Mouse (Mus musculus) MEL-GATA-1-ER (cell line): ENCODE measurements around the gene Serpina3j.
"Not testable (repeated sequence)": the region's sequence is repeated elsewhere in the genome, so short reads cannot be mapped to it uniquely, and the experiment has no call there.

ENCODE experiments used
- DNase-seq: peaks from one replicate; pipeline ENCODE4 v3.0.0-alpha.2; 2012; ENCODE audit warnings: low read depth; ENCODE audit errors: extremely low read depth

Gene Serpina3j

DNA sequence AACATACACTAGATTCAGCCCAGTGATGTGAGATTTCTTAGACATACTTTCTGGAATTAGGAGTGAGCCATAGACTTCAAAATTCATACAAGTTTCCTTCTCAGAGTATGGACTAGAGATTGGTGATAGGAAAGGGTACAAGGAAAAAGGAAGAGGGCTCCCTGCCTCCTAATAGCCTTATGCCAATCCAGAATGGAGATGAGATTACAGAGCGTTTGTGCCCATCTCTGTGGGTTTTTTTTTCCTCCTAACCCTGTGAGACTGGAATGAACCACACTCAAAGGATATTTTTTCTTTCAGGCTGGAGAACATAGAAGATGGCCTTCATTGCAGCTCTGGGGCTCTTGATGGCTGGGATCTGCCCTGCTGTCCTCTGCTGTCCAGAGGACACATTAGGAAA, at the start of gene Serpina3j:
Gene Serpina3j (plus strand): TSS at position 301 of the 400 bp plus-strand sequence.
- no peak for DNase-seq

DNA sequence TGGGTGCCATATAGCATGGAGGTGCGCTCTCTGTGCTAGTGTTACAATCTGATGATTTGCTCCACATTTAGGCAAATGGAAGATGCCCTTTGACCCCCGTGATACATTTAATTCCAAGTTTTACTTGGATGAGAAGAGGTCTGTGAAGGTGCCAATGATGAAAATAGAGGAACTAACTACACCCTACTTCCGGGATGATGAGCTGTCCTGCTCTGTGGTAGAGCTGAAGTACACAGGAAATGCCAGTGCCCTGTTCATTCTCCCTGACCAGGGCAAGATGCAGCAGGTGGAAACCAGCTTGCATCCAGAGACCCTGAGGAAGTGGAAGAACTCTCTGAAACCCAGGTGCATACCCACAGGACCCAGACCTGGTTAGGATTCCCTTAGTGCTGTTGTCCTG, 48.0 kb upstream of the Serpina3j start:
- no peak for DNase-seq

DNA sequence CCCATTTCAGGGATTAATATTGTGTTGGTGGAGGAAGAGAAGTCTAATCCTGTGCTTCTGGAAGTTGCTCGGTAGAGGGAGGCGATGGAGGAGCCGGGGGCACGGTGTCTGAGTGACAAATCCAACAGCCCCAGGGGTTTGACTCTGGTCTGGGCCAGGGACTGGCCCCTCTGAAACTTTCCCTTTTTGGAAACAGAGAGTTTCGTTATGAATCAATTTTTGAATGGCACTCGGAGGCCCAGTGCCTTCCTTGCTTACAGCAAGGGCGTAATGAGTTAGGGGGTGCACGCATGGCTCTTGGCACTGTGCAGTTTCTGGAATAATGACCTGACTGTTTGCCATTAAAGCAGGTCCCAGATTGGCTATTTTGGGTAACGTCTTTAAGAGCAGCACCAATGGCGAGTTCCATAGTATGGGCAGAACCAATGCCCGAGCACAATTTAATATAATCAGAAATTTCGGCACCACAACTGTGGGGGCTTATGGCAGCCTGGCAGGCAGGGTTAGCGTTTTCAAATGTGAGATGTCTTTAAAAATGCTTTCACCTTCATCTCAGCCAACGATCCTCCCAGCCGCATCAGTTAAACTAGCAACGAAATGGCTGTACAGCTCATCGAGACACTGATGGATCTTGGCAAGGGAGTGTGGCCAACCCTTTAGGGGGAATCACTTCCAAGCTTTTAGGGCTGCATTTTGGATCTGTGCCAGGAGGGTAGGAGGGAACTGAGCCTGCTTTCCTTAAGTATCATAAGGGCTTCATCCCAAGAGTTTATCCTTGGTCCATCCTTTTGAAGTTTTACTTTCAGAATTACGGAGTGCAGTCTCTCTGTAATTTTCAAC, 35.9 kb upstream of the Serpina3j start:
- no peak for DNase-seq

DNA sequence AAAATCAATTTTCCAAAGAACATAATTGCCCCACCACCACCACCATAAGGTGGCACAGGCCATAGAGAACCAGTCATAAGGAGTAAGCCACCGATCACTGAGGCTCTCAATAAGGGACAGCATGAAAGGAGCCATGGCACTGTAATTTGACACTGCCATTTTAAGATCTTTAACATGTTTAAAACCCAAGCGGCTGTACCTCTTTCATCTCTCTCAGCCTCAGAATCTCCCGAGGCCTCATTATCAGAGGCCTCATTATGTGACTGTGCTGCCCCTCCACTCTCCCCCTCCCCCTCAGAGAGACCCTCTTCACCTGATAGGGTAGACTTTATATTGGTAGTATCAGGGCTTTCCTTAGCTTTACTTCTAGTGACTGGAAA, 35.3 kb upstream of the Serpina3j start:
- DNase-seq: no peak

DNA sequence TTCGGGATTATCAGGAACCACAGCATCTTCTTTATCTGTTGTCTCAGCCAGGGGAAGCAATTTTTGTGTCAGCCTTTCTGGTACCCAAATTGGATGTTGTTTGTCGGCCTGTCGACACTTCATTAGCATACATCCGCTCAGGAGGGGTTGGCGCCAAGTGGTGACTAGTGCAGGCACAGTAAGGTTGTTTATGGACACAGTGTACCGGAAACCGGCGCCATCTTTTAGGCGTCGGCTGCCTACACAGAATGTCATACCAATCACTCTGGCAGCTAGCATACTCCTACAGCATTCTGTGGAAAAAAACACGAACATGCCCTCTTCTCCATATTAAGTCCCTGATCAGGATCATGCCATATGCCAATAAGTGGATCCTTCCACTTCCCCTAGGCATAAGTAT, 31.0 kb upstream of the Serpina3j start:
- no peak for DNase-seq

DNA sequence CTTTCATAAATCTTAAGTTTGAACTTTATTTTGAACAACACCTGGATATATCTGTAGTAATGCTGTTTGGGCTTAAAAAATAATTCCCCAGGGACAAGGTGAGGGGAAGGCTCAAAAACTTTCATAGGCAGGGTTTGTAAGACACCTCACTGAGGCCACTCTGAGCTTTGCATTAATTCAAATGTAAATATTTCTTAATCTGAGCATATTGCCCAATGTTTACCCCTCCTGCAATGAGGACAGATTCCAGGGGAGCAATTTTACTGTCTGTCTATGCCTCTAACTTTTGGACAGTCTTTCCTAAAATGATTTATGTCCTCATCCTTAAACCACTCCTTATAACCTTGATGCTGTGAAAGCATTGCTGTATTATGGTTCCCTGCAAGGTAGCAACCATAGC, 26.0 kb upstream of the Serpina3j start:
- no peak for DNase-seq

DNA sequence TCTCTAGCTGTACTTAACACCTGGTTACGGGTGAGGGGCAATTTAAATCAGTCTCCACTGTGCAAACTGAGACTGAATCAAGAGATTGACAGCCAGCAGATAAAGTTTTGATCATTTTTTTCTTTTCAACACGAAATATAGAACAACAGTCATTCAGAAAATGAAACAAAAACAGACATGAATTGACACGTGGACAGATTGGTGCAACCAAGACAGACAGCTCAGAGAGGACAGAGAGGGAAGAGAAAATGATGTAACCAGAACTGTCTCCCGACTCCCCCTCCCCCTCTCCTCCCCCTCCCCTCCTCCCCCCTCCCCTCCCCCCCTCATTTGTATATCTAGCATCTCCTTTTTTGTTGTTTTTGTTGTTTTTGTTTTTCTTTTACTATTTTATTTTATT, 24.5 kb upstream of the Serpina3j start:
- DNase-seq: no peak

DNA sequence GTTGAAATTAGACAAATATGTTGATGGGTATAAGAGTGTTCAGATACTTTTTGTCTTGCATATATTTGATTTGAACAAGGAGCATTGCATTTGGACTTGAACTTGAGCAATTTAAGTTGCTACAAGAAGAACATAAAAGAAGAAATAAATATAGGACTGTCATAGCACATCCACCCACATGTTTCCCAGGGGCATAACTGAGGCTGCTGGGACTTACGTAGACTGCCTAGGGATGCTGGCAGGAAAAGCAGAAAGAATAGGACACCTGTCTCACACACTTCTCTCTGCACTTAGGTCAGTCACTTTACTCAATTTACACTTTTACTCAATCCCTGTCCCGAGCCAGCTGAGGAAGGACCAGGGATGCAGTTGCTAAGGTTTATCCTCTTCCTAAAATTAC, 20.4 kb upstream of the Serpina3j start:
- no peak for DNase-seq

DNA sequence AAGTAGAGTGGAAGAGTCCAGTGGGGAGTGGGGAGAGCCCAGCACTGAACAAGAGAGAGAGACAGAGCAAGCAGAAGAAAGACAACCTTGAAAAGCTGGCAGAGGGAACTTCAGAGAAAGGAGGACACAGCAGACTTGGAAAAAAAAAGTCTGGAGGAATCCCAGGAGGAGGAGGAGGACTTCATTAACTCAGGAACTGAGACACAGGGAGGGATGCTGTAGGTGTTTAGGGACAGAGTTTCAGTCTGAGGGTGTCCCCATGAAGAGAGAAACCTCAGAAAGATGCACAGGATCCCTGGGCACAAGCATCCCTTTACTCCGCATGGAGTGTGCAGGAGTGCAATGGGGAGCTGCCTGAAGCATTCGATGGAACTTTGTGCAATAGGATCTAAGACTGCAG, 16.3 kb upstream of the Serpina3j start:
- DNase-seq: no peak

DNA sequence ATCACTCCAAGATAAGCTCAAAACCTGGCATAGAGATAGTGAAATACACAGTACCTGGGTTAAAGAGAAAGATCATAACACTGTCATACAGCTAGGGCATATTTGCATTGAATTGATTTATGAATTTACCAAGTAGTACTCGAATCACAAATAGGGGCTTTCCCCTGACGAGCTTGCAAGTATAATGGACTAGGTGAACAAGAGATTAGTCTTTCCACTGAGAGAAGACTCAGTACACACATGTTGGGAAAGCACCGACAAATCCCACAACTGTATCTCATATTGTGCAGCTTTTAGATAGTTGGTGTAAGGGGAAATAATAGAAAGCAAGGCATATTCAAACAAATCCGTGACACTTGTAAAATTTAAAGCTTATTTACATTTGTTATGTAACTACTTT, 8.4 kb upstream of the Serpina3j start:
- no peak for DNase-seq

DNA sequence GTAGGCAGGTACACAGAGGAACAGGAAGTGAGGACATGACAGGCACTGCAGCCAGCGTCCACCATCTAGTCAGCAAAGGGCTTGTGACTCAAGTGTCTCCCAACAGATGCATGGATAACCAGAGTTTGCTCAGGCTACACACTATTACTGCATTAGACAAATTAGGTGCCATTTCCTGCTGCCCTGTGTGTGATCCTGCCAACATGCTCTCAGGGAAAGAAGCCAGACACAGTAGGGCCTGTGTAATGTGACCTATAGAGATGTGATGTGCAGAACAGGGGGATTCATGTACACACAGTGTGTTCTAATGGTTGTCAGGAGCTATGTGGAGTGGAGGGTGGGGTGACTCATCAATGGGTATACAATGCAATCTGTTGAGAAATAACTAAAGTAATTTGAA, 8.1 kb downstream of the Serpina3j start:
- DNase-seq: no peak

DNA sequence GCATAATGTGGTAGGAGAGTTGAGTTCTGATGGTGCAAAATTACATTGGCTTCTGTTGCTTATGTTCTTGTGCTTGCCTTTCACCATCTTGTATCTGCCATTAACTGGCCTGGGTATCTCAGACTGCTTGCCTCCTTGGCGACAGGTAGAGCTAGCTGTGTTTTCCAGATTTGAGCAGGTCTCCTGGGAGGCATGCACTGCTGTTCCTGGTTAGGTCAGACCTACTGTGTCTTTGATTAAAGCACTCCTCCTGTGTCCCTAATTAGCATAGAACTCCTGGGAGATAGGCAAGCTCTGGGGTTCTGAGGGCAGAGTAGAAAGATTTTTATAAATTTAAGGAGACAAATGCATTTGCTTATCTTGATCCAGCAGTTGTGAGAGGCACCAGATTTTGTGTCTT, 17.3 kb downstream of the Serpina3j start:
- DNase-seq: no peak

DNA sequence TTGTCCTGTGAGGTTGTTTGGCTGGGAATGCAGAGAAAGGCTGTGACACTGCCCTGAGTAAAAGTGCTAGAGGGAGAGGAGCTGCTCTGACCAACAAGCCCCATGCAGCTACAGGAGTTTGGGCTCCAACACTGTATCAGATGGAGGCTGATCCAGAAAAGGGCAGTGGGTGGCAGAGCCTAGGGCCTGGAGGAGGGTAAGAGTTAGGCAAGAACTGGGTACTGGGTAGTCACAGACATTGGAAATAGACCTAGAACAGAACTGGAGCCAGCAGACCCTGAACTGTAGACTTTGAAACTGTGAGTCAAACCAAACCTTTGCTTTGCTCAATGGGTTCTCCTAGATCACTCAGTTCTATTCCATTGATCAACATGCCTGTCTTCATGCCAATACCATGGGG, 22.5 kb downstream of the Serpina3j start:
- not testable (repeated sequence) for DNase-seq

DNA sequence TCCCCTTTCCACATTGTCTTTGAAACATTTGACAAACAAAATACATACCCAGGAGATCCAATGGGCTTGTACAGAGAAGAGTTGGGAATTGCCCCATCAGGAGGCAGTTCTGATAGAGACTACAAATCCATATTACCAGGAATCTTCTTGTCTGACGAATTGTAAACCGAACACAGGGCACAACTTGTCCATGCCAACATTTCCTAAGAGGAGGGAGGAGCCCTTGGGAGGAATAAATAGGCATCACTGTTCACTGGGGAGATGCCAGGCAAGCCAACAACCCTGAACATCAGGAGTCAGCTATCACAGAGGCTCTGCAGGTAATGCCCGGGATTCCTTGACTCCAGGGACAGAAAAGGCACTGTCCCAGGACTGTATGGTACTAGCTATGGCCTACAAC, 23.9 kb downstream of the Serpina3j start, which contains the start of the genes Serpina3k and Serpina3m:
Gene Serpina3k (plus strand): TSS at position 261 of the 400 bp plus-strand sequence.
Gene Serpina3m (plus strand): TSS at position 261 of the 400 bp plus-strand sequence.
- not testable (repeated sequence) for DNase-seq

DNA sequence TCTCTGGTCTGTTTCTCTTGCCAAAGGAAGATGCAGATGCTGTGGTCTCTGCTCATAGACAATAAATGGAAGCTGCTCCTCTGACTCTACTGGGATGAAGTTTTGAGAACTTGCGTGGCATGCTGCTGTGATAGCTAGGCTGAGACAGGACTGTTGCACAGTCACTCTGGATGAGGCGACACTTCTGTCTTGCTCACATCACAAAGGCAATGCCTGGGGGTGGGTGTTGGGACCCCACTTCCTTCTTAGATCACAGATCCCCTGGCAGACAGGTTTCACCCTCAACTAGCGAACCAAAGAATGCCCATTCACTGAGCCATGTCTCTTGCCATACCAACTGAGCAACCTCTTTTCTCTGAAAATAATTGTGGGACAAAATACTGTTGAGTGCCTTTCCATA, 24.4 kb downstream of the Serpina3j start:
- DNase-seq: no peak

DNA sequence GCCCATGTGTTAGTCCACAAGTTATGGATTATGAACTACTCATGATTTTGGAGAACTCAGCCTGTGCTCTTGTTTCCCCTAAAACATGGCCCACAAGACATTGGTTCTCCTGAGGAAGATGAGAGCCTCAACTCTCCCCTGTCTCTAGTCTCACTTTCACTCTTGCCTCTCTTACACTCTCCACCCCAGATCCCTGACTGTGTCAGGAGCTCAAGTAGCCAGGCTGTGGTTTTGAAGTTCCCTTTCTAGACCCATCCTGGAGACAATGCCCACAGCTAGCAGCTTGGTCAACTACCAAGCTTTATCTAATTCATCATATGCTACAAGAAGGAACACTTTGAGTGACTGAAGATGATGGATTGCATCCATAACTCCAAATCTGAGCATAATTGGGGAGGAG, 28.1 kb downstream of the Serpina3j start:
- not testable (repeated sequence) for DNase-seq

DNA sequence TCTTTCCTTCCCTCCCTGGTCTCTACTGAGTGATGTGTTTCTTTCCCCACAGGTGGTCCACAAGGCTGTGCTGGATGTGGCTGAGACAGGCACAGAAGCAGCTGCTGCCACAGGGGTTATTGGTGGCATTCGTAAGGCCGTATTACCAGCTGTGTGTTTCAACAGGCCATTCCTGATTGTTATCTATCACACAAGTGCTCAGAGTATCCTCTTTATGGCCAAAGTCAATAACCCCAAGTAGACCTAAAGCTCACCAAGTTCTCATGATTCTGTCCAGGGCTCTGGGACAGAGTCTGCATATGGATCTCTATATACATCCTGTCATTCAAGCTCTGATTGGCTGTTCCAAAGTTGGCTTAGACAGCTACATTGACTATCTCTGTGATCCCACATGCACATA, 30.8 kb downstream of the Serpina3j start:
- no peak for DNase-seq

DNA sequence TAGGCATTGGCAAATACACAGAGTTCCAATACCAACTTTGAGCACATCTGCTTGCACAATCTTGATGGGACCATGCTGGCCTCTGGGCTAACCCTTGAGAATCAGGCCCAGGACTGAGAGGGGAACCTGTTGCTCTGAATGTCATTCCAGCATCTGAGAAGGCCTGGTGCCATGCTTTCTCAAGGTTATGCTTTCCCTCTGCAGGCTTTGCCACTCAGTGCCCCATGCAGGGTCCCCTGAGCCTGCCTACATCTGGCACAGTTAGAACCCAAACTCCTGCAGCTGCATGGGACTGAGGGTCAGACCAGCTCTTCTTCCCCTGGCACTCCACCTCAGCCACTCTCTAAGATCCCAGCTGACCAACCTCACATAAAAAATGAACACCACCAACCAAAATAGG, 31.4 kb downstream of the Serpina3j start:
- DNase-seq: no peak

DNA sequence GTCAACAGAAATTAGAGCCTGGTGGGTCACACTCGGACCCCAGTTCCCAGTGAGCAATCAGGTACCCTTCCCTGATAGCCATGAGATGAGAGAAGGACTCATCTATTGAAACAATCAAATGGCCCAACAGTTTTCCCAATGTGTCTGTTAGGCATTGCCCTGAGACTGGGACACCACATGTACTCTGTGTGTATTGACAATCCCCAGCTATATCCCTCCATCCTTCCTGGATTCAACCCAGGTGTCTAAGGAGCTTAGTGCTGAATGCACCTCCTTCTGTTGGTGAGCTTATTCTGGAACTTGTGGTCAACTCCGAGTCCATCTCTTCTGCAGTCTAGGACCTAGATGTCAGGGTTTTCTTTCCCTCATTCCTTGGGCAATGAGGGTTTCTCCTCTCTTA, 32.7 kb downstream of the Serpina3j start:
- DNase-seq: no peak

DNA sequence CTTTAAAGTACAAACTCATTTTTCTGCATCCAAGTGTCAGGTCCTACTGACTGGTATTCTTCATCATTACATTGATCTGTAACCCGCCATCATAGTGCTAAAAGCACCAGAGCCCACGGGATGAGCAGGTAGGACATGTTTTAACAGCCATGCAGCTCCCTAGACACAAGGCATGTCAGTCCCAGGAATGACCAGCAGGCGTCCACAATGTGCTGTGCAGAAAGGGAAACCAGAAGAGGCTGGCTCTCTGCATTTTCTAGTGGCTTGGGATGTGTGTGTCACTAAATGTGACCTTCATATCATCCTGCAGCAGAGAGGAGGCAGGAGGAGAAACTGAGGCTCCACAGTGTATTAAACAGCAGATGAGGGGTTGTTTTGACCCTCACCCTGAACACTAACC, 37.5 kb downstream of the Serpina3j start:
- DNase-seq: not testable (repeated sequence)

DNA sequence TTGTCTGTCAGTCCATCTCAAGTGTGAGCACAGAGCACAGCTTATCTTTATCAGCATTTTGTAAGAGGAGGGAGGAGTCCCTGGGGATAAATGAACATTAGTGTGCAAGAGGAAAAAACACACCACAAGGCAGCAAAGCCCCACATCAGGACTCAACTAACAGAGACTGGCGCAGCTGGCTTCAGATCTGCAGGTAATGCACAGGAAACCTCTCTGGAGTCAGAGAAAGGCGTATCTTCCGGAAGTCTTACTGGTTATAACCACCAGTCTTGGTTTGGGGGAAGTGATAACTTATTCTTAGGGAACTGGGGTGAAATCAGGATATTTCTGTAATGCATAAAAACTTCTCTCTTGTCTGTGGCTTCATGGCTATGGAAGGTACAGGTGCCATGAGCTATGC, 41.7 kb downstream of the Serpina3j start:
- DNase-seq: no peak

DNA sequence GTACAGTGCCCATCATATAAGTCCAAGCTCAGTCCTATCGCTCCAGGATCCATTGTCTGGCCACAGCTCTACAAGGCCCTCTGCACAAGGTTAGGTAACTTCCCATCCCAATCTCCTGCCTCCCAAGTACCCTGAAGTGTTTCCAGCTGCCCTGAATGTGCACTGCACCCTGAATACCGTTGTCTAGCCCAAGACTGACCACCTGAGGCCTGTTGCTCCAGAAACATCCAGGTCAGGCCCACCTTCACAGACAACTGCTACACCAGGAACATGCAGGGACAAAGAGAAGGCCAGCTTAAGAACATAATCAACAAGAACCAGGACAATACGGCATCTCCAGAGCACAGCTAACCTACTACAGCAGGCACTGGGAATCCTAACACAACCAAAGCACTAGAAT, 55.6 kb downstream of the Serpina3j start:
- DNase-seq: no peak
